ENCODE assay signal across 13 mouse cellular contexts in genomic region chr13:6590846-6591245, GRCm38 (mm10).
"Had no signal": no experiment of that assay in that cellular context is flagged by ENCODE, and none has a peak within 500 bp of the region (broad histone marks: within the 10 kb centered on the region; RNA-seq: fewer than 3 reads in every experiment).

No protein-coding gene starts in this region.

- DNase-seq: kidney, postnatal 14 days; left cerebral cortex, postnatal 4 days; lung, adult 18-20 months; lung, postnatal 4 days; thymus, adult 2 months; thymus, postnatal 25 days had no signal

- H3K36me3 ChIP-seq: kidney, embryonic 15.5 days; limb, embryonic 13.5 days; midbrain, embryonic 10.5 days; stomach, embryonic 15.5 days had no signal

- H3K4me3 ChIP-seq: kidney, embryonic 15.5 days; limb, embryonic 13.5 days; midbrain, embryonic 10.5 days; myocyte; neural tube, embryonic 15.5 days; stomach, embryonic 15.5 days had no signal

- H3K27me3 ChIP-seq: kidney, embryonic 15.5 days; limb, embryonic 13.5 days; neural tube, embryonic 15.5 days; stomach, embryonic 15.5 days had no signal

- H3K4me2 ChIP-seq: kidney, embryonic 15.5 days; limb, embryonic 13.5 days; neural tube, embryonic 15.5 days; stomach, embryonic 15.5 days had no signal

- H3K4me1 ChIP-seq: kidney, embryonic 15.5 days; limb, embryonic 13.5 days; midbrain, embryonic 10.5 days; neural tube, embryonic 15.5 days; stomach, embryonic 15.5 days had no signal

- H3K27ac ChIP-seq: kidney, embryonic 15.5 days; limb, embryonic 13.5 days; liver, embryonic 14.5 days; midbrain, embryonic 10.5 days; neural tube, embryonic 15.5 days; stomach, embryonic 15.5 days had no signal

- H3K9ac ChIP-seq: kidney, embryonic 15.5 days; limb, embryonic 13.5 days; liver, embryonic 14.5 days; neural tube, embryonic 15.5 days; stomach, embryonic 15.5 days had no signal

- H3K9me3 ChIP-seq: kidney, embryonic 15.5 days; limb, embryonic 13.5 days; midbrain, embryonic 10.5 days; neural tube, embryonic 15.5 days; stomach, embryonic 15.5 days had no signal
